Mouse (Mus musculus): ENCODE measurements around the gene Rnd3. TPM values are rescaled to one million over a fixed set of nuclear protein-coding genes. Genes with fewer than 3 reads are reported as not detected.

Rnd3 gene
- polyA plus RNA-seq, 2 experiments from 2014 or later: 0.28 to 0.63 TPM

DNA sequence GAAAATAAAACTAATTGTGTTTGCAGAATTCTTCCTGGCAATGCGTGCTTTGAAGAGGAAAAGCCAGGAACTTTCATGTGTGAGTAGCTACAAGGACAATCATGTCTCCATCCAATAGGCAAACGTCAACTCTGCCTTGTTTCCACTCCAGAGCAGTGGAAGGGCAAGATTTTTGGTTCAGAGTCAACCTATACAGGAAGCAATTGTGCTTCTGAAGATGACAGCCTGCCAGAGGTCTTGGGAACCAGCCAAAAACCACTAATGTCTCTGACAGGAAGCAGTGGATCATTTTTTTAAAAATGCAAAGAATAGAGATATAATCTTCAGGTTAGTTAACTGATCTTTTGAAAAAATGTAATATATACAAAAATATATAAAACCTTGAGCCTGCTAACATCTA, 38.6 kb downstream of the Rnd3 start:
- ATAC-seq: no peak

- ATAC-seq: no peak
Measured at GRCm38 (mm10) chr2:51108631-51109030, 40.3 kb downstream of the Rnd3 start.

- no peak for ATAC-seq
Measured at GRCm38 (mm10) chr2:51101187-51101586, 47.7 kb downstream of the Rnd3 start.

- no peak for ATAC-seq
Measured at GRCm38 (mm10) chr2:51099987-51100386, 48.9 kb downstream of the Rnd3 start.

GRCm38 (mm10) chr2:51099240-51099639, 49.7 kb downstream of the Rnd3 start:
- no peak for ATAC-seq

GRCm38 (mm10) chr2:51090688-51091087, 58.2 kb downstream of the Rnd3 start:
- no peak for ATAC-seq

DNA sequence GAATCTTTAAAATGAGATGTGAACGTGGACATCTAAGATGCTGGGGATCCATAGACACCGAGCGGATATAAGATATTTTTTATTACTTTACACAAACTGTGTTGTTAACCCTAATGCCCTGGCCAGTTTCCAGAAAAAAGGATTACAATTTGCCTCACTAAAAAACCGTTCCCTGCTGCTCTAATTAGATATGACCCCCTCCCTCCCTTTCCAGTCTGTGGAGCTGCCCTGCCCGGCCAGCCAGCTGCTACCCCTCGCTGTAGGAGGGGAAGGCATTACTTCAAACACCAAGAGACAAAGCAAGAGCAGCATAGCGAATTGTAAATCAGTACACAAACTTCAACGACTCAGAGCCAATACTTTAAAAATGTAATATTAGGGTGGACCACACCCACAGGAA, 58.9 kb downstream of the Rnd3 start:
- no peak for ATAC-seq

GRCm38 (mm10) chr2:51088843-51089573, 59.9 kb downstream of the Rnd3 start:
- ATAC-seq: no peak

- ATAC-seq: no peak
Measured at GRCm38 (mm10) chr2:51088123-51088453, 60.8 kb downstream of the Rnd3 start.

DNA sequence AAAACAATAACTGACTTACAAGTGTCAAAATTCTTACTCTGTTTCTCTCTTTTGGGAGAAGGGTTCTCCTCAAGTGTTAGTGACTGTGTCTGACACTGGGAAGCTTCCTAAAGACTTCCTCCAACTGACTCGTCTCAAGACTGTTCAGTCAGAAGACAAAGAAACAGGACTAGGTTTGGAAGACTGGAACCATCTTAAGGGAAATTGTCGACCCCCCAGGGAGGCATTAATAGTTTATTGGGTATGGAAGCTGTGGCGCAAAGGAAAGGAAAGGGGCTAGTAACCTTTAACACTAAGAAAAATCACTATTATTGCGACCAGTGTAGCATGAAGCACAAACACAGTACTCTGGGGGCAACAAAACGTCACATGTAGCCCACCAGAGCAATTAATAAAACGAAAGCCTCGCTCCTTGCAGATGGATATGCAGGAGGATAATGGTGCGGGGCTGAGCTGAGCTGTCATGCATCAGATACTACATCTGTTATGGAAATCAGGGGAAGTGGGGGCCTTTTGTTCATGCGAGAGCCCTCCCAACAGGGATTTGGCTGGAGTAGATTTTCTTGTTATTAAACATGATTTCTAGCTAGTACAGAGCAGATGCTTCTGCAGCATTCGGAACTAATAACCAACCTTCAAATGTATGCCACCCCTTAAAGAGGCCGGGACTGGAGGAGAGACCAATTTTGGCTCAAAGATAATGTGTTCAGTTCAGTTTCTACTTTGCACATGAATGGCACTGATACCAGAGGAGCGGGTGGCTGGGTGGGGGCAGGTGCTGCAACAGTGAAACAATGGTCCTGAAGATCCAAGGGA, 61.4 kb downstream of the Rnd3 start:
- no peak for ATAC-seq

DNA sequence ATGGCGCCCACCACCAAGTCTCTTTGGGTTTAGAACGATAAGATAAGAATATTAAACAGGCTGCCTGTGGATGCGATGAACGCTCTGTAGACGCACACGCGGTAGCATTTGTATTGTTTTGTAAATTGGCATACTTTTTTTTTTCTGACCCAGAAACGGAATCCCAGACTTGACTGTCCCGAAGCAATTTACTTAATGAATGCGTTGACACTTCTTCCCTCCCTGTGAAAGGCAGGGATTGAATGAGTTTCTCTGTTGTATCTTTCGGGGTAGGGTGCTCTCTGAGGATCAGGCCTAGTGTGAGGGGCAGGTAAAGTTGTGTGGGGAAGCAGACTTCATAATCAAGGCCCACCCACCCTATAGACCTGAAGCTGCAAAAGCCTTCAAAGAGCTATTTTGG, 63.8 kb downstream of the Rnd3 start:
- ATAC-seq: no peak

DNA sequence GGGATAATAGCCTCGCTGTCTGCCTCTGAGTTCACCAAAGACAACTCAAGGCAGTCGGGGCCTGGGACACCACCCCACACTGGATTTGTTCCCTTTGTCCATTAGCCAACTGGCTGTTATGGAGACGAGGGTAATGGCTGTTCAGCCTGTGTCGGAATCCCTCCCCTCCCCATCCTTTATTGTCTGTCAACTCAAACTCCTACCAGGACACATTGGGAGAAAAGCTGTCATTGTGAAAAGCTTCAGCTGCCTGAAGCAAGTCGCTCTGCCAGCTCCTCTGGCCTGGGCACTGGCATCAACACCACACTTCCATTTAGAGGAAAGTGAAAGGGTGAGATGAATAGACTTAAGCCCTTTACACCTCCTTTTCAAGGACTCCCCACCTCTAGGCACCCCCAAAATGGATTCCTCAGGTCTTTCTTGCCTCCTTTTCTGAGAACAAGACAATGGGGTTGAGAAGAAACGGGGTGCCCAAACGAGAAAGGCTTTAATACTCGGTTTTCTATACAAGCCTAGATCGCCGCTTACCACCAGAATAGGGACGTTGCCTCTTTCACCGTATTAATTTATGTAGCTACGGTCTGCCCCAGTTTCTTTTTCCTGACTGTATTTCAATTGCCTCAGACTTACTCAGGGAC, 66.1 kb downstream of the Rnd3 start:
- ATAC-seq: no peak

All from CD4-positive, CD25-positive, alpha-beta regulatory T cell, adult 4 months (primary cell).